Mouse (Mus musculus): ENCODE results near the gene Ano10.
A peak's percentile ranks its signal among the peaks of the same experiment; 100 is the strongest.
"Not testable (repeated sequence)": the region's sequence is repeated elsewhere in the genome, so short reads cannot be mapped to it uniquely, and the experiment has no call there.

Gene Ano10

GRCm38 (mm10) chr9:122198621-122199020, 95.6 kb downstream of the Ano10 start:
- no peak for DNase-seq (ENCODE audit: low read depth)

- DNase-seq (ENCODE audit: low read depth) = no peak
Observed at GRCm38 (mm10) chr9:122197021-122197420, 97.2 kb downstream of the Ano10 start.

- DNase-seq (ENCODE audit: low read depth) = no peak
Observed at GRCm38 (mm10) chr9:122195042-122195682, 99.1 kb downstream of the Ano10 start.

- DNase-seq (ENCODE audit: low read depth) = no peak
Observed at GRCm38 (mm10) chr9:122193823-122194222, 100.4 kb downstream of the Ano10 start.

GRCm38 (mm10) chr9:122193361-122193760, 100.9 kb downstream of the Ano10 start:
- DNase-seq (ENCODE audit: low read depth) = no peak

- DNase-seq (ENCODE audit: low read depth) = peak; percentile 49
Observed at GRCm38 (mm10) chr9:122188724-122189123, 105.5 kb downstream of the Ano10 start.

- no peak for DNase-seq (ENCODE audit: low read depth)
Observed at GRCm38 (mm10) chr9:122187451-122187921, 106.7 kb downstream of the Ano10 start.

- DNase-seq (ENCODE audit: low read depth) = no peak
Observed at GRCm38 (mm10) chr9:122186643-122187226, 107.5 kb downstream of the Ano10 start.

- DNase-seq (ENCODE audit: low read depth) = no peak
Observed at GRCm38 (mm10) chr9:122185953-122186352, 108.3 kb downstream of the Ano10 start.

- peak; percentile 53 for DNase-seq (ENCODE audit: low read depth)
Observed at GRCm38 (mm10) chr9:122185061-122185460, 109.2 kb downstream of the Ano10 start.

GRCm38 (mm10) chr9:122184329-122184728, 109.9 kb downstream of the Ano10 start:
- no peak for DNase-seq (ENCODE audit: low read depth)

- no peak for DNase-seq (ENCODE audit: low read depth)
Observed at GRCm38 (mm10) chr9:122183074-122183473, 111.1 kb downstream of the Ano10 start.

- no peak for DNase-seq (ENCODE audit: low read depth)
Observed at GRCm38 (mm10) chr9:122180105-122180504, 114.1 kb downstream of the Ano10 start.

- no peak for DNase-seq (ENCODE audit: low read depth)
Observed at GRCm38 (mm10) chr9:122178427-122178826, 115.8 kb downstream of the Ano10 start.

- no peak for DNase-seq (ENCODE audit: low read depth)
Observed at GRCm38 (mm10) chr9:122177256-122178220, 116.7 kb downstream of the Ano10 start.

GRCm38 (mm10) chr9:122174723-122175122, 119.5 kb downstream of the Ano10 start:
- no peak for DNase-seq (ENCODE audit: low read depth)

- no peak for DNase-seq (ENCODE audit: low read depth)
Observed at GRCm38 (mm10) chr9:122173405-122174233, 120.6 kb downstream of the Ano10 start.

- no peak for DNase-seq (ENCODE audit: low read depth)
Observed at GRCm38 (mm10) chr9:122172612-122173186, 121.5 kb downstream of the Ano10 start.

GRCm38 (mm10) chr9:122169901-122170300, 124.3 kb downstream of the Ano10 start:
- no peak for DNase-seq (ENCODE audit: low read depth)

GRCm38 (mm10) chr9:122167719-122168118, 126.5 kb downstream of the Ano10 start:
- not testable (repeated sequence) for DNase-seq (ENCODE audit: low read depth)

GRCm38 (mm10) chr9:122164535-122164934, 129.7 kb downstream of the Ano10 start:
- DNase-seq (ENCODE audit: low read depth) = no peak
